Mouse (Mus musculus) thymus, adult 2 months (tissue): ENCODE data around the gene Plau. TPM values are rescaled to one million over a fixed set of nuclear protein-coding genes. Genes with fewer than 3 reads are reported as not detected.
A peak's percentile ranks its signal among the peaks of the same experiment; 100 is the strongest.

Source experiments
- DNase-seq: peaks from one replicate; pipeline ENCODE4 v3.0.0; 2021
- H3K27ac ChIP-seq: fragments of 200-500 bp; 2 replicates; pipeline ENCODE4 v1.5.1; 2012; ENCODE audit warnings: low read length, control low read depth; ENCODE audit not compliant: control insufficient read depth, insufficient read depth
- H3K27me3 ChIP-seq: fragments of 200-500 bp; 2 replicates; pipeline ENCODE4 v1.6.1; 2012; ENCODE audit warnings: mild to moderate bottlenecking, low read length, moderate library complexity, mixed read lengths; ENCODE audit not compliant: control insufficient read depth, insufficient read depth
- H3K36me3 ChIP-seq: fragments of 200-500 bp; 2 replicates; pipeline ENCODE4 v1.6.1; 2012; ENCODE audit warnings: mild to moderate bottlenecking, low read length, moderate library complexity; ENCODE audit not compliant: control insufficient read depth, insufficient read depth
- H3K4me1 ChIP-seq: fragments of 200-500 bp; replicated peaks from 2 replicates; pipeline ENCODE4 v1.6.1; 2012; ENCODE audit warnings: low read length; ENCODE audit not compliant: control insufficient read depth, insufficient read depth
- H3K4me3 ChIP-seq: fragments of 200-500 bp; 2 replicates; pipeline ENCODE4 v1.5.1; 2012; ENCODE audit warnings: mild to moderate bottlenecking, low read length, control low read depth, moderate library complexity; ENCODE audit not compliant: control insufficient read depth, insufficient read depth
- CTCF ChIP-seq: fragments of 200-500 bp; IDR thresholded peaks from 2 replicates; pipeline ENCODE4 v1.5.1; 2012; ENCODE audit warnings: mild to moderate bottlenecking, control low read depth, low read length, moderate library complexity, borderline replicate concordance; ENCODE audit not compliant: control insufficient read depth, poor library complexity, insufficient read depth; ENCODE audit errors: extremely low read depth
- POLR2A ChIP-seq: fragments of 200-500 bp; IDR thresholded peaks from 2 replicates; pipeline ENCODE4 v1.6.1; 2012; ENCODE audit warnings: mild to moderate bottlenecking, low read length, control low read depth, moderate library complexity; ENCODE audit not compliant: control insufficient read depth, poor library complexity, insufficient read depth; ENCODE audit errors: extremely low read depth
- WGBS: fragments of 180-500 bp; shearing (Covaris S2); methylation state at CpG from one replicate; pipeline ENCODE4 v1.1.7; 2018; 5-methylcytosine and 5-hydroxymethylcytosine counted together
- polyA plus RNA-seq: library from polyadenylated mRNA; depleted of rRNA; stranded (reverse); fragments of >200 nt; gene quantifications from 2 replicates; pipeline ENCODE4 v1.2.3, GENCODE M21; 2012; rRNA removed

Gene Plau
- polyA plus RNA-seq = 5.6 and 6.4 TPM in 2 replicates

GRCm38 (mm10) chr14:20836171-20836904 lies at the start of gene Plau:
Gene Plau (plus strand): TSS chr14:20836660.
- H3K36me3 ChIP-seq = no peaks in the 10 kb centered on the region
- no peak within 1 kb of the TSS for H3K27ac ChIP-seq
- peak within 1 kb of the TSS; percentile 35 for H3K4me3 ChIP-seq
- H3K27me3 ChIP-seq = no peaks in the 10 kb centered on the region; the same call in 1 of the 2 replicates
- no peak for TF ChIP-seq CTCF
- no peak for TF ChIP-seq POLR2A
- H3K4me1 ChIP-seq = peaks cover 12% of the 10 kb centered on the region
- under 1% methylated on average over 32 of the region's 33 CpGs for WGBS
- peak; percentile 21 for DNase-seq

- WGBS = 91% methylated on average over 3 of the region's 3 CpGs
- TF ChIP-seq POLR2A (no peak), CTCF (no peak)
- Histone ChIP-seq H3K27ac (no peak overlapping the region), H3K27me3 (no peaks in the 10 kb centered on the region), H3K4me3 (no peak overlapping the region), H3K4me1 (peaks cover 56% of the 10 kb centered on the region), H3K36me3 (no peaks in the 10 kb centered on the region; the same call in 1 of the 2 replicates)
- DNase-seq = no peak
Measured at GRCm38 (mm10) chr14:20788151-20788550, 48.3 kb upstream of the Plau start.

- peaks cover 54% of the 10 kb centered on the region for H3K4me1 ChIP-seq
- no peaks in the 10 kb centered on the region for H3K27me3 ChIP-seq
- WGBS = 86% methylated on average over 4 of the region's 4 CpGs
- H3K4me3 ChIP-seq = no peak overlapping the region
- DNase-seq = no peak
- H3K27ac ChIP-seq = no peak overlapping the region
- no peaks in the 10 kb centered on the region; the same call in 1 of the 2 replicates for H3K36me3 ChIP-seq
- TF ChIP-seq POLR2A = no peak
- TF ChIP-seq CTCF = no peak
Measured at GRCm38 (mm10) chr14:20789593-20789992, 46.9 kb upstream of the Plau start.

GRCm38 (mm10) chr14:20790445-20790844 lies 46.0 kb upstream of the Plau start:
- no peak for DNase-seq
- Histone ChIP-seq H3K4me3 (no peak overlapping the region), H3K4me1 (peaks cover 51% of the 10 kb centered on the region), H3K27ac (no peak overlapping the region), H3K27me3 (no peaks in the 10 kb centered on the region), H3K36me3 (no peaks in the 10 kb centered on the region; the same call in 1 of the 2 replicates)
- TF ChIP-seq POLR2A (no peak), CTCF (no peak)
- 96% methylated on average over 5 of the region's 5 CpGs for WGBS

DNA sequence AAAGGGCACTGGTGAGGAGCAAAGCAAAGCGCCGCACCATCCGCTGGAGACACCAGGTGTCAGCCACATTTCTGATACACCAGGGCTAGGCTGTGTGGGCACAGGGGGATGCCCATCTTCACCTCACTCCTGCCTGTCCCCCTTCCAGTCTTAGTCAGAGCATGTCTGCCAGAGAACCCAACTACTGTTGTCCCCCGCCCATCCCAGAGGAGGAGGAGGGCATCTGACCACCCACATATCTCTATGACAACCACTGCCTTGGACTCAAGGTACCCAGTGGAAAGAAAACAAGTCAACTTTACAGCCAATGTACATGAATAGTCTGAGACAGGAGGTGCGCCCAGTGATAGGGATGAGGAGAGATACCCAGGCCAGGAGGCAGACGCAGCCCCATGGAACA lies 45.5 kb upstream of the Plau start:
- H3K36me3 ChIP-seq = no peaks in the 10 kb centered on the region; the same call in 1 of the 2 replicates
- WGBS = 98% methylated on average over 6 of the region's 6 CpGs
- TF ChIP-seq CTCF = no peak
- no peak for TF ChIP-seq POLR2A
- H3K27ac ChIP-seq = no peak overlapping the region
- H3K27me3 ChIP-seq = no peaks in the 10 kb centered on the region
- no peak overlapping the region for H3K4me3 ChIP-seq
- peaks cover 51% of the 10 kb centered on the region for H3K4me1 ChIP-seq
- no peak for DNase-seq

- TF ChIP-seq CTCF (no peak), POLR2A (no peak)
- Histone ChIP-seq H3K27ac (no peak overlapping the region), H3K4me1 (peaks cover 46% of the 10 kb centered on the region), H3K27me3 (no peaks in the 10 kb centered on the region), H3K36me3 (no peaks in the 10 kb centered on the region; the same call in 1 of the 2 replicates), H3K4me3 (no peak overlapping the region)
- 64% methylated on average over 16 of the region's 16 CpGs for whole genome bisulfite sequencing
- peak; percentile 56 for DNase-seq
Measured at GRCm38 (mm10) chr14:20791511-20792242, 44.8 kb upstream of the Plau start.
